Mouse (Mus musculus): Measurements from ENCODE around the gene Dvl2. TPM values are rescaled to one million over a fixed set of nuclear protein-coding genes. Genes with fewer than 3 reads are reported as not detected.
"Not testable (repeated sequence)": the region's sequence is repeated elsewhere in the genome, so short reads cannot be mapped to it uniquely, and the experiment has no call there.

Gene Dvl2
- 17.1 and 19.2 TPM in 2 replicates for polyA plus RNA-seq (2015; fragmentation: Nextera tagmentation; extraction: Ambion mirVana)

GRCm38 (mm10) chr11:70000396-70000898 is at the start of gene Dvl2:
Gene Dvl2 (plus strand): TSS chr11:70000595.
- Histone ChIP-seq H3K9me3 (replicated peaks; ENCODE audit: control insufficient read depth, low read length) (no peaks in the 10 kb centered on the region), H3K4me1 (ENCODE audit: control insufficient read depth, insufficient read depth, low read length) (peaks cover 28% of the 10 kb centered on the region), H3K27ac (ENCODE audit: low read length) (peak within 1 kb of the TSS; percentile 93), H3K36me3 (ENCODE audit: control insufficient read depth, insufficient read depth) (peaks cover 26% of the 10 kb centered on the region), H3K27me3 (ENCODE audit: control insufficient read depth, insufficient read depth, low read length) (no peaks in the 10 kb centered on the region), H3K4me2 (ENCODE audit: low read depth, low read length) (peak within 1 kb of the TSS; percentile 78), H3K9ac (ENCODE audit: low read length) (peak within 1 kb of the TSS; percentile 87), H3K4me3 (ENCODE audit: low read length) (peak within 1 kb of the TSS; percentile 75)
- WGBS, result under 1% methylated on average over 48 of the region's 48 CpGs
- ATAC-seq (replicated peaks; ENCODE audit: extremely low read depth, insufficient read depth, low FRiP score), result peak; percentile 46

GRCm38 (mm10) chr11:69950807-69951459 is 49.5 kb upstream of the Dvl2 start:
- 37% methylated on average over 4 of the region's 4 CpGs for WGBS
- no peak overlapping the region for H3K9ac ChIP-seq (ENCODE audit: low read length)
- H3K36me3 ChIP-seq (ENCODE audit: control insufficient read depth, insufficient read depth), result no peaks in the 10 kb centered on the region
- H3K4me3 ChIP-seq (ENCODE audit: low read length), result no peak overlapping the region
- no peak for ATAC-seq (replicated peaks; ENCODE audit: extremely low read depth, insufficient read depth, low FRiP score)
- H3K27ac ChIP-seq (ENCODE audit: low read length), result no peak overlapping the region
- no peak overlapping the region for H3K4me2 ChIP-seq (ENCODE audit: low read depth, low read length)
- peaks cover 14% of the 10 kb centered on the region for H3K4me1 ChIP-seq (ENCODE audit: control insufficient read depth, insufficient read depth, low read length)
- H3K27me3 ChIP-seq (ENCODE audit: control insufficient read depth, insufficient read depth, low read length), result no peaks in the 10 kb centered on the region
- H3K9me3 ChIP-seq (replicated peaks; ENCODE audit: control insufficient read depth, low read length), result no peaks in the 10 kb centered on the region

- 58% methylated on average over 1 of the region's 1 CpGs for WGBS
- no peak overlapping the region for H3K4me3 ChIP-seq (ENCODE audit: low read length)
- H3K9me3 ChIP-seq (replicated peaks; ENCODE audit: control insufficient read depth, low read length), result no peaks in the 10 kb centered on the region
- no peaks in the 10 kb centered on the region for H3K27me3 ChIP-seq (ENCODE audit: control insufficient read depth, insufficient read depth, low read length)
- no peak overlapping the region for H3K9ac ChIP-seq (ENCODE audit: low read length)
- peaks cover 9% of the 10 kb centered on the region for H3K4me1 ChIP-seq (ENCODE audit: control insufficient read depth, insufficient read depth, low read length)
- H3K4me2 ChIP-seq (ENCODE audit: low read depth, low read length), result no peak overlapping the region
- no peaks in the 10 kb centered on the region for H3K36me3 ChIP-seq (ENCODE audit: control insufficient read depth, insufficient read depth)
- H3K27ac ChIP-seq (ENCODE audit: low read length), result no peak overlapping the region
- no peak for ATAC-seq (replicated peaks; ENCODE audit: extremely low read depth, insufficient read depth, low FRiP score)
Measured at GRCm38 (mm10) chr11:69952274-69952673, 48.1 kb upstream of the Dvl2 start.

GRCm38 (mm10) chr11:69953267-69953915 is 47.0 kb upstream of the Dvl2 start:
- 26% methylated on average over 11 of the region's 11 CpGs for WGBS

GRCm38 (mm10) chr11:69955618-69956017 is 44.8 kb upstream of the Dvl2 start:
- not testable (repeated sequence) for H3K4me3 ChIP-seq (ENCODE audit: low read length); H3K4me2 ChIP-seq (ENCODE audit: low read depth, low read length); H3K27me3 ChIP-seq (ENCODE audit: control insufficient read depth, insufficient read depth, low read length); H3K36me3 ChIP-seq (ENCODE audit: control insufficient read depth, insufficient read depth); H3K9me3 ChIP-seq (replicated peaks; ENCODE audit: control insufficient read depth, low read length); ATAC-seq (replicated peaks; ENCODE audit: extremely low read depth, insufficient read depth, low FRiP score); H3K4me1 ChIP-seq (ENCODE audit: control insufficient read depth, insufficient read depth, low read length); H3K9ac ChIP-seq (ENCODE audit: low read length); H3K27ac ChIP-seq (ENCODE audit: low read length)
- WGBS, result 76% methylated on average over 4 of the region's 4 CpGs

More at GRCm38 (mm10) chr11:69953267-69953915, 47.0 kb upstream of the Dvl2 start:
- ATAC-seq (replicated peaks; ENCODE audit: extremely low read depth, insufficient read depth, low FRiP score), result no peak
- Histone ChIP-seq H3K36me3 (ENCODE audit: control insufficient read depth, insufficient read depth) (no peaks in the 10 kb centered on the region), H3K27ac (ENCODE audit: low read length) (no peak overlapping the region), H3K27me3 (ENCODE audit: control insufficient read depth, insufficient read depth, low read length) (no peaks in the 10 kb centered on the region), H3K4me2 (ENCODE audit: low read depth, low read length) (no peak overlapping the region; the same call in 1 of the 2 replicates), H3K9ac (ENCODE audit: low read length) (0 out of 2 replicates have a peak overlapping the region, but pooled peaks have one; percentile 20), H3K9me3 (replicated peaks; ENCODE audit: control insufficient read depth, low read length) (no peaks in the 10 kb centered on the region), H3K4me1 (ENCODE audit: control insufficient read depth, insufficient read depth, low read length) (peaks cover 9% of the 10 kb centered on the region), H3K4me3 (ENCODE audit: low read length) (no peak overlapping the region)

GRCm38 (mm10) chr11:69956218-69956617 is 44.2 kb upstream of the Dvl2 start:
- H3K4me3 ChIP-seq (ENCODE audit: low read length), result no peak overlapping the region
- H3K9ac ChIP-seq (ENCODE audit: low read length), result no peak overlapping the region
- peaks cover 2% of the 10 kb centered on the region; the same call in 1 of the 2 replicates for H3K27me3 ChIP-seq (ENCODE audit: control insufficient read depth, insufficient read depth, low read length)
- ATAC-seq (replicated peaks; ENCODE audit: extremely low read depth, insufficient read depth, low FRiP score), result no peak
- no peaks in the 10 kb centered on the region for H3K9me3 ChIP-seq (replicated peaks; ENCODE audit: control insufficient read depth, low read length)
- H3K36me3 ChIP-seq (ENCODE audit: control insufficient read depth, insufficient read depth), result no peaks in the 10 kb centered on the region
- peaks cover 5% of the 10 kb centered on the region; the same call in 1 of the 2 replicates for H3K4me1 ChIP-seq (ENCODE audit: control insufficient read depth, insufficient read depth, low read length)
- H3K27ac ChIP-seq (ENCODE audit: low read length), result no peak overlapping the region
- WGBS, result 66% methylated on average over 1 of the region's 1 CpGs
- H3K4me2 ChIP-seq (ENCODE audit: low read depth, low read length), result no peak overlapping the region

GRCm38 (mm10) chr11:69960616-69961015 is 39.8 kb upstream of the Dvl2 start:
- no peak overlapping the region for H3K9ac ChIP-seq (ENCODE audit: low read length)
- no peak overlapping the region for H3K27ac ChIP-seq (ENCODE audit: low read length)
- no peak overlapping the region for H3K4me2 ChIP-seq (ENCODE audit: low read depth, low read length)
- H3K9me3 ChIP-seq (replicated peaks; ENCODE audit: control insufficient read depth, low read length), result no peaks in the 10 kb centered on the region
- no peaks in the 10 kb centered on the region for H3K36me3 ChIP-seq (ENCODE audit: control insufficient read depth, insufficient read depth)
- H3K4me1 ChIP-seq (ENCODE audit: control insufficient read depth, insufficient read depth, low read length), result peaks cover 4% of the 10 kb centered on the region; the same call in 1 of the 2 replicates
- no peak for ATAC-seq (replicated peaks; ENCODE audit: extremely low read depth, insufficient read depth, low FRiP score)
- no peak overlapping the region for H3K4me3 ChIP-seq (ENCODE audit: low read length)
- peaks cover 33% of the 10 kb centered on the region for H3K27me3 ChIP-seq (ENCODE audit: control insufficient read depth, insufficient read depth, low read length)
- 35% methylated on average over 5 of the region's 5 CpGs for WGBS

- ATAC-seq (replicated peaks; ENCODE audit: extremely low read depth, insufficient read depth, low FRiP score), result no peak
- Histone ChIP-seq H3K36me3 (ENCODE audit: control insufficient read depth, insufficient read depth) (no peaks in the 10 kb centered on the region), H3K27ac (ENCODE audit: low read length) (no peak overlapping the region), H3K4me1 (ENCODE audit: control insufficient read depth, insufficient read depth, low read length) (peaks cover 15% of the 10 kb centered on the region), H3K4me2 (ENCODE audit: low read depth, low read length) (no peak overlapping the region), H3K4me3 (ENCODE audit: low read length) (no peak overlapping the region), H3K27me3 (ENCODE audit: control insufficient read depth, insufficient read depth, low read length) (peaks cover 44% of the 10 kb centered on the region), H3K9ac (ENCODE audit: low read length) (no peak overlapping the region), H3K9me3 (replicated peaks; ENCODE audit: control insufficient read depth, low read length) (no peaks in the 10 kb centered on the region)
- WGBS, result 25% methylated on average over 5 of the region's 5 CpGs
Measured at GRCm38 (mm10) chr11:69961841-69962240, 38.6 kb upstream of the Dvl2 start.

GRCm38 (mm10) chr11:69964650-69965270 is 35.6 kb upstream of the Dvl2 start, which contains the start of gene Cldn7:
Gene Cldn7 (plus strand): TSS chr11:69964779.
- Histone ChIP-seq H3K4me2 (ENCODE audit: low read depth, low read length) (peak within 1 kb of the TSS; percentile 47), H3K36me3 (ENCODE audit: control insufficient read depth, insufficient read depth) (peaks cover 13% of the 10 kb centered on the region), H3K4me3 (ENCODE audit: low read length) (peak within 1 kb of the TSS; percentile 54), H3K27me3 (ENCODE audit: control insufficient read depth, insufficient read depth, low read length) (peaks cover 49% of the 10 kb centered on the region), H3K4me1 (ENCODE audit: control insufficient read depth, insufficient read depth, low read length) (peaks cover 18% of the 10 kb centered on the region), H3K9ac (ENCODE audit: low read length) (peak within 1 kb of the TSS; percentile 43), H3K27ac (ENCODE audit: low read length) (no peak within 1 kb of the TSS), H3K9me3 (replicated peaks; ENCODE audit: control insufficient read depth, low read length) (no peaks in the 10 kb centered on the region)
- ATAC-seq (replicated peaks; ENCODE audit: extremely low read depth, insufficient read depth, low FRiP score), result no peak
- WGBS, result 11% methylated on average over 24 of the region's 24 CpGs
